Mouse (Mus musculus): Measurements from ENCODE around the gene Kmt2b. TPM values are rescaled to one million over a fixed set of nuclear protein-coding genes. Genes with fewer than 3 reads are reported as not detected.

Gene Kmt2b
- total and polyA plus RNA-seq, 2 experiments from 2014 or later: 5.2 to 31.2 TPM

DNA sequence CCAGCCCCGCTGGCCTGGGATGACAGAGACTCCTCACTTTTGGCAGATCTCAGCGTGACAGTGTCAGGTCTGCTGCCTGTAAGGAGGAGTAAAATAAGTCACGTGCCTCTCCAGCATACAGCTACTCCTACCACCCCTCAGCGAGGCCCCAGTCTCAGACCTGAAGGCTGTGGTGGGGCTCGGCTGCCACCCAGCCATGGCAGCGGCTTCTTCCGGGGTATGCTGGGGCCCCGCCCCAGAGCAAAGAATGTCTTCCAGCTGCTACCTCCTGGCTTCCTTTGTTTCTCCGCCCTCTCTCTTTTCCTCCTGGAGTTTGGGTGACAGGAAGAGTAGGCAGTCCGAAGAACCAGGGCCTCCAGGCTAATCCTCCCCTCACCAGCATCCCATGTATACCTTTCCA lies 62.6 kb downstream of the Kmt2b start:
- 42% methylated on average over 10 of the region's 10 CpGs for WGBS
- no peak for TF ChIP-seq CTCF (IDR thresholded peaks at IDR 0.05; ENCODE audit: low read depth)
- no peak for ATAC-seq

DNA sequence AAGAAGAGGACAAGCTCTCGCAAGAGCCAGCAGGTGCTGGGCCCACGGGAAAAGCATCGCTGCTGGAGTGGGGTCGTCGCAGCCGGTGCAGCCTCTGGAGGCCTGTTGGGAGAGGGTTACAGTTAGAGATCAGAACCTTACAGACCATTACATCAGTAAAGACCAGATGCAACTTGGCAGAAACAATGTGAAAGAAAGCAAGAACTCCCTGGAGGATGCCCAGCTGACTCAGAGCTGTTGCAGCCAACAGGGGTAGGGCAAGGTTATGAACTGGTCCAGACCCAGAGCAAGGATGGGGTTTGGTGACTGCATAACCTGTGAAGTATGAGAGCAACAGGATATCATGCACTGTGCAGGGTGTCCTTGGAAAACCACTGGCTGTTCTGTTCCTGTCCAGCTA lies 64.0 kb downstream of the Kmt2b start:
- Histone ChIP-seq H3K27ac (ENCODE audit: low read depth, low read length) (no peak overlapping the region), H3K4me2 (ENCODE audit: low read depth) (no peak overlapping the region), H3K4me3 (ENCODE audit: low read depth, low read length) (no peak overlapping the region), H3K9me3 (ENCODE audit: low read length) (no peaks in the 10 kb centered on the region), H3K4me1 (ENCODE audit: insufficient read depth) (no peaks in the 10 kb centered on the region), H3K9ac (no peak overlapping the region), H3K36me3 (ENCODE audit: insufficient read depth) (peaks cover 68% of the 10 kb centered on the region), H3K27me3 (ENCODE audit: insufficient read depth, low read length) (no peaks in the 10 kb centered on the region)
- TF ChIP-seq CTCF (IDR thresholded peaks at IDR 0.05; ENCODE audit: low read depth): no peak
- no peak for ATAC-seq
- WGBS: 84% methylated on average over 6 of the region's 6 CpGs
- DNase-seq: no peak

More for the DNA sequence above, 62.6 kb downstream of the Kmt2b start:
- no peak overlapping the region for H3K27ac ChIP-seq (ENCODE audit: low read depth, low read length)
- H3K4me1 ChIP-seq (ENCODE audit: insufficient read depth): no peaks in the 10 kb centered on the region
- H3K4me2 ChIP-seq (ENCODE audit: low read depth): no peak overlapping the region
- no peaks in the 10 kb centered on the region for H3K27me3 ChIP-seq (ENCODE audit: insufficient read depth, low read length)
- H3K4me3 ChIP-seq (ENCODE audit: low read depth, low read length): no peak overlapping the region
- peaks cover 81% of the 10 kb centered on the region for H3K36me3 ChIP-seq (ENCODE audit: insufficient read depth)
- no peaks in the 10 kb centered on the region for H3K9me3 ChIP-seq (ENCODE audit: low read length)
- no peak for DNase-seq
- no peak overlapping the region for H3K9ac ChIP-seq

DNA sequence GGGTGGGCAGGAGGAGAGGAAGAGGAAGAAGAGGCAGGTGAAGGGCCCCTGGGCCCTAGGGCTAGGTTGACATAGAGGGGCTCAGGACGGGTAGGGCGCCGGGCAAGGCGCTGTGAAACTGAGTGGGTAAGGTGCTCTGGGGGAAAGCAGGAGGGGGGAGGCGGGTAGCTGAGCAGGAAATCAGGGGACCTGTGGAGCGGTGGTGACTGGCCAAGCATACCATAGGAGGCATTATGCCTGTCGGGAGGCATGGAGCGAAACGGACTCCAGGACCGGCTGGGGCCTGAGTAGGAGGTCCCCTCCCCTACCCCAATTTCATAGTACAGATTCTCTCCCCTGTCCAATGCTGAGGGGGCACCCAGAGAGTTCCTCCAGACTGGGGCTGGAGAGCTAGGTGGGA lies 65.7 kb downstream of the Kmt2b start:
- Histone ChIP-seq H3K4me3 (ENCODE audit: low read depth, low read length) (no peak overlapping the region), H3K27ac (ENCODE audit: low read depth, low read length) (no peak overlapping the region), H3K9ac (no peak overlapping the region), H3K27me3 (ENCODE audit: insufficient read depth, low read length) (no peaks in the 10 kb centered on the region), H3K4me2 (ENCODE audit: low read depth) (no peak overlapping the region), H3K4me1 (ENCODE audit: insufficient read depth) (no peaks in the 10 kb centered on the region), H3K36me3 (ENCODE audit: insufficient read depth) (peaks cover 52% of the 10 kb centered on the region), H3K9me3 (ENCODE audit: low read length) (no peaks in the 10 kb centered on the region)
- ATAC-seq (no peak), DNase-seq (no peak)
- TF ChIP-seq CTCF (IDR thresholded peaks at IDR 0.05; ENCODE audit: low read depth): no peak
- 92% methylated on average over 10 of the region's 10 CpGs for WGBS

- H3K4me1 ChIP-seq (ENCODE audit: insufficient read depth): no peaks in the 10 kb centered on the region
- no peaks in the 10 kb centered on the region for H3K9me3 ChIP-seq (ENCODE audit: low read length)
- no peak overlapping the region for H3K4me2 ChIP-seq (ENCODE audit: low read depth)
- no peak overlapping the region for H3K9ac ChIP-seq
- ATAC-seq (peak; percentile 27; the same call in 1 of the 2 replicates), DNase-seq (peak; percentile 34)
- no peak overlapping the region for H3K4me3 ChIP-seq (ENCODE audit: low read depth, low read length)
- H3K27ac ChIP-seq (ENCODE audit: low read depth, low read length): peak overlapping the region; percentile 21; the same call in 1 of the 2 replicates
- peaks cover 31% of the 10 kb centered on the region for H3K36me3 ChIP-seq (ENCODE audit: insufficient read depth)
- no peaks in the 10 kb centered on the region for H3K27me3 ChIP-seq (ENCODE audit: insufficient read depth, low read length)
- WGBS: 58% methylated on average over 5 of the region's 5 CpGs
- TF ChIP-seq CTCF (IDR thresholded peaks at IDR 0.05; ENCODE audit: low read depth): no peak
Measured at GRCm38 (mm10) chr7:30520856-30521255, 67.7 kb downstream of the Kmt2b start.

DNA sequence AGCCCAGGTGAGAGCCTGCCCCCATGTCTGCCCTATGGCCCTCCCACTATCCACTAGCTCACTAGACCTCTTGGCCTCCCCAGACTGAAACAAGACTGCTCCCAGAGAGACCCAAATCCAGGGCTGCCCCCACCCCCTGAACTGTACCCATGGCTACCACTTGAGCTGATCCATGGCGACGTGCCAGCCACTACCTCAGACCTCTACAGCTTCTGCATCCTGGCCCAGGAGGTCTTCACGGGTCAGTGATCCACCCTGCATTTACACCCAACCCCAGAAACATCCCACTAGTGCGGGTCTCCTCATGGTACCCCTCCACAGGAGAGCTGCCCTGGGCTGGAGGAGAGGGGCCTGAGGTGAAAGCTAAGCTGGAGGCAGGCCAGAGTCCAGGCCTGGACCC lies 68.1 kb downstream of the Kmt2b start:
- WGBS: 60% methylated on average over 4 of the region's 4 CpGs
- H3K27ac ChIP-seq (ENCODE audit: low read depth, low read length): no peak overlapping the region
- DNase-seq (peak; percentile 33), ATAC-seq (peak; percentile 30)
- no peaks in the 10 kb centered on the region for H3K27me3 ChIP-seq (ENCODE audit: insufficient read depth, low read length)
- no peak overlapping the region for H3K9ac ChIP-seq
- no peaks in the 10 kb centered on the region for H3K4me1 ChIP-seq (ENCODE audit: insufficient read depth)
- no peak overlapping the region for H3K4me3 ChIP-seq (ENCODE audit: low read depth, low read length)
- TF ChIP-seq CTCF (IDR thresholded peaks at IDR 0.05; ENCODE audit: low read depth): no peak
- H3K36me3 ChIP-seq (ENCODE audit: insufficient read depth): peaks cover 27% of the 10 kb centered on the region
- H3K4me2 ChIP-seq (ENCODE audit: low read depth): no peak overlapping the region
- no peaks in the 10 kb centered on the region for H3K9me3 ChIP-seq (ENCODE audit: low read length)

Small RNAs within 50 kb of the gene (microRNA-seq; reads per million reads assigned to microRNA genes)
- gene Gm38670 (0 to 0.12 reads per million in 2 experiments), gene Mir3569 (0.24 to 0.39 reads per million in 2 experiments)

Other genes with a start within 250 kb of the Kmt2b start
Only the 30 nearest of the 31 such genes appear.
- 25.2 and 28.0 TPM in 2 replicates for gene Lrfn3, start 226.0 kb downstream of the Kmt2b start, total RNA-seq (2014; rRNA removed)
- 16.4 and 20.3 TPM in 2 replicates for gene Lrfn3, start 226.0 kb downstream of the Kmt2b start, polyA plus RNA-seq (2015; fragmentation: Nextera tagmentation; extraction: Ambion mirVana)
- 14.5 and 25.6 TPM in 2 replicates for gene Tyrobp, start 175.0 kb downstream of the Kmt2b start, total RNA-seq (2014; rRNA removed)
- gene Tyrobp, start 175.0 kb downstream of the Kmt2b start, polyA plus RNA-seq (2015; fragmentation: Nextera tagmentation; extraction: Ambion mirVana): 44.2 and 52.5 TPM in 2 replicates
- gene Hcst, start 168.9 kb downstream of the Kmt2b start, total RNA-seq (2014; rRNA removed): 1.1 TPM in 1 of 2 replicates, not detected in the other
- 0.41 and 0.87 TPM in 2 replicates for gene Hcst, start 168.9 kb downstream of the Kmt2b start, polyA plus RNA-seq (2015; fragmentation: Nextera tagmentation; extraction: Ambion mirVana)
- gene Nfkbid, start 167.0 kb downstream of the Kmt2b start, total RNA-seq (2014; rRNA removed): 1.6 and 3.4 TPM in 2 replicates
- gene Nfkbid, start 167.0 kb downstream of the Kmt2b start, polyA plus RNA-seq (2015; fragmentation: Nextera tagmentation; extraction: Ambion mirVana): 1.1 and 1.7 TPM in 2 replicates
- gene Aplp1, start 143.2 kb downstream of the Kmt2b start, total RNA-seq (2014; rRNA removed): 705 and 834 TPM in 2 replicates
- gene Aplp1, start 143.2 kb downstream of the Kmt2b start, polyA plus RNA-seq (2015; fragmentation: Nextera tagmentation; extraction: Ambion mirVana): 863 and 867 TPM in 2 replicates
- 0.46 and 2.1 TPM in 2 replicates for gene Kirrel2, start 131.0 kb downstream of the Kmt2b start, total RNA-seq (2014; rRNA removed)
- 0.07 and 0.11 TPM in 2 replicates for gene Kirrel2, start 131.0 kb downstream of the Kmt2b start, polyA plus RNA-seq (2015; fragmentation: Nextera tagmentation; extraction: Ambion mirVana)
- 0.08 TPM in 1 of 2 replicates, not detected in the other for gene Nphs1, start 130.4 kb downstream of the Kmt2b start, total RNA-seq (2014; rRNA removed)
- 0.06 and 0.09 TPM in 2 replicates for gene Nphs1, start 130.4 kb downstream of the Kmt2b start, polyA plus RNA-seq (2015; fragmentation: Nextera tagmentation; extraction: Ambion mirVana)
- not detected in 2 replicates for gene Prodh2, start 95.1 kb downstream of the Kmt2b start, total RNA-seq (2014; rRNA removed)
- gene Prodh2, start 95.1 kb downstream of the Kmt2b start, polyA plus RNA-seq (2015; fragmentation: Nextera tagmentation; extraction: Ambion mirVana): not detected in 2 replicates
- gene Arhgap33, start 53.7 kb downstream of the Kmt2b start, total RNA-seq (2014; rRNA removed): 52.4 and 58.5 TPM in 2 replicates
- 128 and 145 TPM in 2 replicates for gene Arhgap33, start 53.7 kb downstream of the Kmt2b start, polyA plus RNA-seq (2015; fragmentation: Nextera tagmentation; extraction: Ambion mirVana)
- gene Hspb6, start 36.5 kb downstream of the Kmt2b start, total RNA-seq (2014; rRNA removed): 2.9 and 4.1 TPM in 2 replicates
- gene Hspb6, start 36.5 kb downstream of the Kmt2b start, polyA plus RNA-seq (2015; fragmentation: Nextera tagmentation; extraction: Ambion mirVana): 12.7 and 14.0 TPM in 2 replicates
- 9.0 and 14.8 TPM in 2 replicates for gene Proser3, start 36.4 kb downstream of the Kmt2b start, total RNA-seq (2014; rRNA removed)
- gene Proser3, start 36.4 kb downstream of the Kmt2b start, polyA plus RNA-seq (2015; fragmentation: Nextera tagmentation; extraction: Ambion mirVana): 2.2 and 3.8 TPM in 2 replicates
- 16.0 and 19.2 TPM in 2 replicates for gene Lin37, start 28.9 kb downstream of the Kmt2b start, total RNA-seq (2014; rRNA removed)
- 49.5 and 53.0 TPM in 2 replicates for gene Lin37, start 28.9 kb downstream of the Kmt2b start, polyA plus RNA-seq (2015; fragmentation: Nextera tagmentation; extraction: Ambion mirVana)
- 48.8 and 74.3 TPM in 2 replicates for gene U2af1l4, start 25.4 kb downstream of the Kmt2b start, total RNA-seq (2014; rRNA removed)
- gene U2af1l4, start 25.4 kb downstream of the Kmt2b start, polyA plus RNA-seq (2015; fragmentation: Nextera tagmentation; extraction: Ambion mirVana): 117 and 129 TPM in 2 replicates
- 5.5 and 9.9 TPM in 2 replicates for gene Gm49396, start 25.4 kb downstream of the Kmt2b start, total RNA-seq (2014; rRNA removed)
- 3.4 and 5.3 TPM in 2 replicates for gene Gm49396, start 25.4 kb downstream of the Kmt2b start, polyA plus RNA-seq (2015; fragmentation: Nextera tagmentation; extraction: Ambion mirVana)
- gene Psenen, start 25.1 kb downstream of the Kmt2b start, total RNA-seq (2014; rRNA removed): 70.9 and 90.7 TPM in 2 replicates
- 141 and 161 TPM in 2 replicates for gene Psenen, start 25.1 kb downstream of the Kmt2b start, polyA plus RNA-seq (2015; fragmentation: Nextera tagmentation; extraction: Ambion mirVana)
- gene Igflr1, start 23.3 kb downstream of the Kmt2b start, total RNA-seq (2014; rRNA removed): 1.2 TPM in 1 of 2 replicates, not detected in the other
- gene Igflr1, start 23.3 kb downstream of the Kmt2b start, polyA plus RNA-seq (2015; fragmentation: Nextera tagmentation; extraction: Ambion mirVana): 2.3 and 3.2 TPM in 2 replicates
- gene Zbtb32, start 10.2 kb upstream of the Kmt2b start, total RNA-seq (2014; rRNA removed): not detected in 2 replicates
- gene Zbtb32, start 10.2 kb upstream of the Kmt2b start, polyA plus RNA-seq (2015; fragmentation: Nextera tagmentation; extraction: Ambion mirVana): 0.08 and 0.17 TPM in 2 replicates
- gene Upk1a, start 24.1 kb upstream of the Kmt2b start, total RNA-seq (2014; rRNA removed): 0.29 and 0.38 TPM in 2 replicates
- 0.42 and 0.62 TPM in 2 replicates for gene Upk1a, start 24.1 kb upstream of the Kmt2b start, polyA plus RNA-seq (2015; fragmentation: Nextera tagmentation; extraction: Ambion mirVana)
- 292 and 602 TPM in 2 replicates for gene Cox6b1, start 37.4 kb upstream of the Kmt2b start, total RNA-seq (2014; rRNA removed)
- gene Cox6b1, start 37.4 kb upstream of the Kmt2b start, polyA plus RNA-seq (2015; fragmentation: Nextera tagmentation; extraction: Ambion mirVana): 1,225 and 1,355 TPM in 2 replicates
- gene Etv2, start 47.1 kb upstream of the Kmt2b start, total RNA-seq (2014; rRNA removed): not detected in 2 replicates
- not detected in 2 replicates for gene Etv2, start 47.1 kb upstream of the Kmt2b start, polyA plus RNA-seq (2015; fragmentation: Nextera tagmentation; extraction: Ambion mirVana)
- 150 and 156 TPM in 2 replicates for gene Rbm42, start 61.6 kb upstream of the Kmt2b start, total RNA-seq (2014; rRNA removed)
- gene Rbm42, start 61.6 kb upstream of the Kmt2b start, polyA plus RNA-seq (2015; fragmentation: Nextera tagmentation; extraction: Ambion mirVana): 148 and 160 TPM in 2 replicates
- gene Haus5, start 76.3 kb upstream of the Kmt2b start, total RNA-seq (2014; rRNA removed): 16.3 and 18.5 TPM in 2 replicates
- gene Haus5, start 76.3 kb upstream of the Kmt2b start, polyA plus RNA-seq (2015; fragmentation: Nextera tagmentation; extraction: Ambion mirVana): 17.7 and 18.3 TPM in 2 replicates
- not detected in 2 replicates for gene Pmis2, start 82.9 kb upstream of the Kmt2b start, total RNA-seq (2014; rRNA removed)
- not detected in 2 replicates for gene Pmis2, start 82.9 kb upstream of the Kmt2b start, polyA plus RNA-seq (2015; fragmentation: Nextera tagmentation; extraction: Ambion mirVana)
- not detected in 2 replicates for gene 2200002J24Rik, start 110.2 kb upstream of the Kmt2b start, total RNA-seq (2014; rRNA removed)
- gene 2200002J24Rik, start 110.2 kb upstream of the Kmt2b start, polyA plus RNA-seq (2015; fragmentation: Nextera tagmentation; extraction: Ambion mirVana): not detected in 2 replicates
- gene Atp4a, start 123.5 kb upstream of the Kmt2b start, total RNA-seq (2014; rRNA removed): 1.2 and 2.0 TPM in 2 replicates
- gene Atp4a, start 123.5 kb upstream of the Kmt2b start, polyA plus RNA-seq (2015; fragmentation: Nextera tagmentation; extraction: Ambion mirVana): 2.8 and 4.7 TPM in 2 replicates
- 173 TPM in 2 replicates for gene Tmem147, start 140.8 kb upstream of the Kmt2b start, total RNA-seq (2014; rRNA removed)
- gene Tmem147, start 140.8 kb upstream of the Kmt2b start, polyA plus RNA-seq (2015; fragmentation: Nextera tagmentation; extraction: Ambion mirVana): 290 and 328 TPM in 2 replicates
- not detected in 2 replicates for gene Gapdhs, start 155.0 kb upstream of the Kmt2b start, total RNA-seq (2014; rRNA removed)
- 0.15 and 0.65 TPM in 2 replicates for gene Gapdhs, start 155.0 kb upstream of the Kmt2b start, polyA plus RNA-seq (2015; fragmentation: Nextera tagmentation; extraction: Ambion mirVana)
- gene Sbsn, start 162.7 kb upstream of the Kmt2b start, total RNA-seq (2014; rRNA removed): 2.8 and 4.6 TPM in 2 replicates
- 2.3 and 3.5 TPM in 2 replicates for gene Sbsn, start 162.7 kb upstream of the Kmt2b start, polyA plus RNA-seq (2015; fragmentation: Nextera tagmentation; extraction: Ambion mirVana)
- gene Dmkn, start 175.0 kb upstream of the Kmt2b start, total RNA-seq (2014; rRNA removed): 2.2 and 5.2 TPM in 2 replicates
- gene Dmkn, start 175.0 kb upstream of the Kmt2b start, polyA plus RNA-seq (2015; fragmentation: Nextera tagmentation; extraction: Ambion mirVana): 7.2 and 7.4 TPM in 2 replicates
- not detected in 2 replicates for gene Krtdap, start 199.2 kb upstream of the Kmt2b start, total RNA-seq (2014; rRNA removed)
- 1.4 and 1.5 TPM in 2 replicates for gene Krtdap, start 199.2 kb upstream of the Kmt2b start, polyA plus RNA-seq (2015; fragmentation: Nextera tagmentation; extraction: Ambion mirVana)